Mouse (Mus musculus) lung, postnatal 10 days (tissue): Measurements from ENCODE around the gene Auts2.
A peak's percentile ranks its signal among the peaks of the same experiment; 100 is the strongest.

ENCODE experiments used
- DNase-seq: peaks from one replicate; pipeline ENCODE4 v3.0.0; 2021

The Auts2 gene

DNA sequence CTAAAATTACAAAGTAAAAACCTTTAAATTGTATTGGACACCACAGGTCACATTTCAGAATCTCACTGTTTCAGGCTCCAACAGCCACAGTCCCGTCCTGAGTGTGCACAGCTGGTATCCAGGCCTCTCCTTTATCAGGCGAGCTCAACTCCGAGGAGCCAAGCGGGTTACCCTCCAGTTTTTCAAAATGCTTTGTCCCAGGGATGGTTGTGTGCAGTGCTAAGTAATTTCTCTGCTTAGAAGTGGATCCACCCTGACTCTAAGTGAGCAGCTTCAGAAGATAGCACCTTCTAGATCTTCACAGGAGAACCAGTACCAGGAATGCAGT lies 381.0 kb downstream of the Auts2 start:
- no peak for DNase-seq

DNA sequence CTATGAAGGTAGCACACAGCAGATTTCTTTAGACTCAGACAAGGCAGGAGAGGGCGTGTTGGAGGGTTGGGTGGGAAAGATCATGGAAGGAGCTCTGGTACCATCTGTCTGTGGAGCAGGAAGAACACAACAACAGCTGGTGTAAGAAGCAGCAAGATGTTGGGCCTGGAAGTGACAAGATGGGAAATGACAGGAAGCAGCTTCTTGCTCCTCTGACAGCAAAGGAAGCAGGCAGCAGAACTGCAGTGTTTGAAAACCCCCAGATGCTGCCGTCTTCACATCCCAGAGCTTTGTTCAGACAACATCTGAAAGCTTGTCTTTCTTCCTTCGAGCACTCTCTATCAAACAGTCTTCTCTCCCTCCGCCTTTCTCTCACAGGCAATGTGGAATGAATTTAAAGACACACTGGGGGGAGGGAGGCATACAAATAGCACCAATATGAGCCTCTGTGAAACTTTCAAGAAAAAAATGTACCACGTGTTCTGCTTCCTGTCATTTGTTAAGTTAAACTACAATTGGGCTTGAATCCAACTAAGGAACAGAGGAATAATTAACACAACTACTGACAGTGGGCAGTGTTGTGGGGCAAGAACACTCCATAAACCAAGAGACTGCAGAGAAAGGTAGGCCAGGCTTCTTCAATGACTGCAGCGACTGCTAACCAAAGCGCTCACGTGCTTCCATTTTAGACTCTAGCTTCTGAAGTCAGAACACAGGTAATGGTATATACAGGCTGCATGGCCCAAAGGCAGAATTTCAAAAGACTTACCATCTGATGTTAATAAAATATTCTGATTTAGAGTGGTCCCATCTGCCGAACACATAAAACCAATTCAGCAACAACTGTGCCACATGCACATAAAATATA lies 381.6 kb downstream of the Auts2 start:
- DNase-seq: peak; percentile 47

DNA sequence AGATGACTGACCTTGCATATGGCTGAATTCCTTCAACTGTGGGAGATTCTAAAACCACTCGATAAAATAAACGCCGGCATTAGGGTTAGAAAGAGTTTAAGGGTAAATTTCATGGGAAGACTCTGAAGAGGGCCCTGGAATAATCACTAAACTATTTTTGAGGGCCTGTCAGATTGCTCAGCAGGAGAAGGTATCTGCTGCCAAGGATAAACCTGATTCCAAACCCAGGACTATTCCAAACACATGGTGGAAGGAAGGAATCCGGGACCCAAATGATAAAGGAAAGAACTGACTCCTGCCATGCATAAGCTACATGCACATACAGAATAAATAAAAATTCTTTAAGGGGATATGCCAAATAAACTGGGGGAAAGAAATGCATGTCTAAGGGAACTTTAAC lies 399.0 kb downstream of the Auts2 start:
- no peak for DNase-seq

DNA sequence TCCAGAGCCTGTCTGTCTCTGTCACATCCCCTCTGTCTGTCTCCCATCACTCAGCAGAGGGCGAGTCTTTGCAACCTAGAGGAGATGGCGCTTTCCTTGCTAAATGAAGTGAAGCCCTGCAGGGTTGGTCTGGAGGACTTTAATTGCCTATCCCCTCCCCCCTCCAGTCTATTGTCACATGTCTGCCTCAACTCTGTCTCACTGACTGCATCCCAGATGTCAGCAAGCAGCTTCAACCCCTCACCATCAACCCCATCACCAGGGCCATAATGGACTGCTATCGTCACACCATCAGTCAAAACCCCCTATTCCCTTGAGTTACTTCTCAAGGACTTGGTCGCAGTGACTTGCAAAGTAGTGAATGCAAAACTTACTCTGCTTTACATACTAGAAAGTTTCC lies 402.3 kb downstream of the Auts2 start:
- peak; percentile 14 for DNase-seq

DNA sequence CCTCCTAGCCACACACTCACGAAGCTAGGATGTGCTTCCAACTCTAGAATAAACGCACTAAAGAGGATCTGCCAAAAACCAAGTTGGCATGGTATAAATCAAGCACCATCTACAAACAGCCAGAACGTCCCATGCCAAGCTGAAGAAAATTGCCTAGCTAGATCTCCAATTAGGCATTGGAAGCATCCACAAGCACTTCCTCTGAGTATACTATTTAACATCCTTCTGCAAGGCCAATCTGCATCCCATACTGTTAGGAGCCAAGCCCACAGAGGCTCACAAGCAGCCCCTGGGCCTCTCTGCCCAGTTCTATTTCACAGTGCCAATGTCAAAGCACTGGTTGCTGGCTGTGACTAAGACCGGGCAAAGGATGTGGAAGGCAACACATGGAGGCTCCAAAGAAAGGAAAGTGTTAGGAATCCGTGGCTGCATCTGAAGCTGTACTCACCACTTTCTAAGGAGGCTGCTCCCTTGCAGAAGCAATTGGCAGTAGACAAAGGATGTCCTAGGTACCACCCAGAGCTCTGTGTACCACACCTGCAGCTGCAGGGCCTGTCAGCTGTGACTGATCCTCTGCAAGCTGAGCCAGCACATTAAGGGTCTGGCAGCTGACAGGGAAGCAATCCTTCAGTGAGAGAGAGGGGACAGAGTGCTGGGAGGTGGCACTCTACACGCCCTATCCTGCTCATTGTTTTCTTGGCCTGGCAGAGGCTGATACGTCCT lies 407.0 kb downstream of the Auts2 start:
- DNase-seq: no peak

DNA sequence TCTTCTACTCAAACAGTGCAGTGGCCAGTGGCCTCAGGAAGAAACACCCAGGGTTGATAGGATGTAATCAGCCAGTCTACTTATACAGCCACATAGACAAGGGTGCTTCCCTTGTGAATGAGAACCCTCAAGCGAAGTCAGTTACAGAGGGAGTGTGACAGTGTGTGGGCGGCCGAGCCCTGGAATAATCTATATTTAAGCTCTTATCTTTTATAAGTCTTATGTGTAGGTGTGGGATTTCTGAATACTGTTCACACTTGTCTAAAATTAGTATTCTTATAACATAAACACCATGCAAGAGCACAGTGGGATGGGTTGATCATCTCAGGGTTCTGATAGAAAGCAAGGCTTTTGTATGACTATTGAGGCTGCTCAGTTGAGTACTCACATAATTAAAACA lies 411.2 kb downstream of the Auts2 start:
- DNase-seq: no peak

DNA sequence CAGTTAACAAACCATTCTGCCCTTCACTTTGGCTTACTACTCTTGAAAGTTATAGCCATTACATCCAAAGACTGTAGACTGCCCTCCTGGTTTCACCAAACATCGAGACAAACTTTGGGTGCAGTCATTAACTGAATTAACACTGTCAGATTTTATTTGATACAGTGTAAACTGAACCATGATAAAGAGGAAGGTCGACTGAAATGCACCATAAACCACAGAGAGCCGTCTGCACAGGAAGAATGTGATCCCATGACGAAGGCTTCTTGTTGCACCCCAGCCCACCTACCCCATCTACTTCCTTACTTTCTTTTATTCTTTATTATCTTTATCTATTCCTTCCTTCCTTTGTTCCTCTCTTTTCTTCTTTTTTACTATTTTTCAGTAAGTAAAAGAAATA lies 412.6 kb downstream of the Auts2 start:
- DNase-seq: no peak

DNA sequence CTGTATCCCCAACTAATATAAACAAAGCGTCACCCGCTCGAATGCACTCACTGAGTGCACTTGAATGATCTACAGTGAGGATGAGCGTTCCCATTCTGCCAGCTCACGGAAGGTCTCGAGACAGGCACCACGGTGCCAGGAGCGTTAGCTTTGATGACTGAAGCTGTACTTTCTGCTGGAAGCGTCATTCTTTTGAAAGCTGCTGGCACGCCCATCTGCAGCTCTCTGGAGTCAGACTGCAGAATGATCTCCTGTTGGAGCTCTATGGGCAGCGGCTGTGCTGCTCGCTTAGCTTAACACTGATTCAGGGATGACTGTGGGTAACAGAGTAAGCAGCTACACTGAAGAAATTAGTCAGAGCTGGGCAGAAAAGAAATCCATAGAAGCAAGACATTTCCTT lies 416.5 kb downstream of the Auts2 start:
- no peak for DNase-seq

DNA sequence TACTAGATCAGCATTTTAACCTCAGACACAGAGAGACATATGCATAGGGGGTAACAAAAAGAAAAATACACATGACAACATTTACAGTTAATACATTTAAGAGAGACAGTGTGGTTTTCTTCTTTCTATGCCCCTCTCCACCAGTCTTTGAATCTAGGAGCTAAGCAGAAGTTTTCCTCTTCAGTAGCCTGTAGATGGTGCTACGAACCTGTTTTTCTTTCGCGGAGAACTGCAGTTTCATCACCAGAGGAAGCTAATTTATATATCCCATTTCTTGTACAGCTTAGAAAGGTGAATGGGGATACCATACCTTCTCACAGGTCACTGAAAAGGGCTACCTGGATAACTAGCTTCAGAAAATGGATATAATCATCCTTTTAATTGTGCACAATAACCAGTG lies 427.5 kb downstream of the Auts2 start:
- peak; percentile 24 for DNase-seq

DNA sequence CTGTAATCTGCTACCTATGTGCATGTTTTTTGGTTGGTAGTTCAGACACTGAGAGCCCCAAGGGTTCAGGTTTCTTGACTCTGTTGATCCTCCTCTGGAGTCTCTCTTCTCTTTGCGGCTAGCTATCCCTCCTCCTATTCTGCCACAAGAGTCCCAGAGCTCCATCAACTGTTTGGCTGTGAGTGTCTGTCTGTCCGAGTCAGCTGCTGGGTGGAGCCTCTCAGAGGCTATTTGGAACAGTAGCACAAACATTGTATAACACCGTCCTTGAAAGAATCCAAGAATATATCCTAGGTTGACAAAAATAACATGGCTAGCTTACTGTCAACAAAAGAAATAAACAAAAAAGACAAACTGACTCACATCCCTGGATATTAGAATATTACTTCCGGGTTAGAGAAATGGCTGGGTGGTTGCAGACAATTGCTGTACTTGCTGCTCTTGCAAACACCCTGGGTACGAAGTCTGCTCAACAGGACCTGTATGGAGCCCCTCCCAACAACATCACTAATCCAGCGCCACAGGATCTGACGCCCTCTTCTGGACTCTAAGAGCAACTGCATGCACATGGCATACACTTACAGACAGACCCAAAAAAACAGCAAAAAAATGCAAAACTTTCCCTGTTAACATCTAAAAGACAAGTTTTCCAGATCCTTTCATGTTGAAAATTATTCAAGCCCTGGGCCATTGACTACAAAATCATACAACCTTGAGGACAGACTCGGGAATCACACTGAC lies 428.4 kb downstream of the Auts2 start:
- peak; percentile 2 for DNase-seq

DNA sequence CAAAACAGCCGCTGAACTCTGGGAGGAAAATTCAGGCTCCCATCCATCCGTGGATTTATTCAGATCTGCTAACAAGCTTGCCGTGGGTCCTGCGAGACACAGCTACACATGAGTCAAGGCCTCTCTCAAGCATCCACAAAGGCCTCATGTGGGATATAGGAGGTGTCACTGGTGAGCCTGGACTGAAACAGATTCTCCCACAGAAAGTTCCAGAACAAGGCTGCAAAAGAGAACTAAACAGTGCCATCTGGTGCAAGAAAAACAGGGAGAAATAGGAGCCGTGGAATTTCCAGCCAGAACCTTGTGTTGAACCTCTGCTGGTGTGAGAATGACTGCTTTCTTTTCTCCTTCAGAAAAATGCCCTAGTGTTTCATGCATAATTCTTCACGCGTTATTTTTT lies 429.7 kb downstream of the Auts2 start:
- DNase-seq: peak; percentile 47

DNA sequence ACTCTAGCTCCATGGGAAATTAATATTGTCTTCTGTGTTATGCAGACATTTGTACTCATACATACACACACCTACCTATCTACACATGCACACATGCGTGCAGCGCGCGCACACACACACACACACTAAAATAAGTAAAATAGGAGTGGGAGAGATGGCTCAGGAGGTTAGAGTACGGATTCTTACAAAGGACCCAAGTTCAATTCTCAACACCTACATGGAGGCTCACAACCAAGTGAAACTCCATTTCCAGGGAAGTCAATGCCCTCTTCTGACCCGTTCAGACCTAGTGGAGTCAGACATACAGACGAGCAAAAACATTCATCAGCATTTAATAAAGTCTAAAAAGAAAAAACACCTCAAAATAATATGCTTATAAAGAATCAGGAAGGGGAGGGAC lies 430.5 kb downstream of the Auts2 start:
- DNase-seq: no peak

DNA sequence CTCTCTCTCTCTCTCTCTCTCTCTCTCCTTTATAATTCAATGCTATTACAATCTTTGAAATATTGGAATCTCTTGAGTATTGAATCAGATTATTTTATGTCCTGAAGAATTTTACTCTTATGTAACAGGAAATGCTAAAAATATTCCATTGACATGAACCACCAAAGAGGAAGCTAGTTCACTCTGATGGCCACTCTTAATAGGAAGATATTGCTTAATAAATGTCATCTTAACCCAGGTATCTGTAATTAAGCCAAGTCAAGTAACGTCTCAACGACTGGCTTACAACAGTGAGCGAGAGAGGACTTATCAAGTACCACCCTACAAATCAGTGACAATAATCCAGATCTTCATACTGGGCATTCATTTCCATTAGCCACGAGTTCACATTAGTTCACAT lies 440.7 kb downstream of the Auts2 start:
- DNase-seq: no peak

DNA sequence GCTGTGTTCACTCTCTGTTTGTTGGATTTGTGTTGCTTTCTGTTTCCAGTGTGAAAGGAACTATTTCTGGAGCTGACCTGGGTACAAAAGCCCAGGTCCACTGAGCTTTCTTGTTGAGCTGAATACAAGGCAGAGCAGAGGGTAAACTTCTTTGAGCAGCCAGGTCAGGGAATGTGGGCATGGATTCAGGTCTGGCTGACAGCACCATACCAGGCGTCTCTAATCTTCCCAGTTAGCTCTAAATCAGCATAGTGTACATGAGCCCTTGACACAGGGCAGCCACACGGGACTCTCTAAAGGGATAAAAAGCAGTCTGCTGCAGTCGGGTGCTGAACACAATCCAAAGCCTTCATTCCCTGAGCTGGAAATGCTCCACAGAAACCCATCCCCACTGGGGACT lies 444.7 kb downstream of the Auts2 start:
- peak; percentile 2 for DNase-seq

DNA sequence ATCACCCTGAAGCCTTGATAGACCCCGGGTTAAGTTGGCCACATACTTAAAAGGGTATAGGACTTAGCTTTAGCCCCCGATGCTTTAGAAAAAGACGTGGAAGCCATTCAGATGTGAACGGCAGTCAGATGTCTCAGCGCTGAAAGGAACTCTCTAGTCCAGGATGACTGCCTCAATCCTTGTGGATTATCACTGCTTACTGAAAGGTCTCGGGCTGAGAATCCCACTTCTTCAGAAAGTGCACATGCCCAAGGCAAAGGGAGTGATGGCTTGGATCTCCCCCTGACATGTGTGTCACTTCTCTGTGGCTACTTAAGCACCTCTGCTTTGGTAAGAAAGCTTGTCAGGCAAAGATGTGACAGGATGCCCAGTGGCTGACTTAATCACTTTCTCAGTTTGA lies 450.4 kb downstream of the Auts2 start:
- DNase-seq: no peak

DNA sequence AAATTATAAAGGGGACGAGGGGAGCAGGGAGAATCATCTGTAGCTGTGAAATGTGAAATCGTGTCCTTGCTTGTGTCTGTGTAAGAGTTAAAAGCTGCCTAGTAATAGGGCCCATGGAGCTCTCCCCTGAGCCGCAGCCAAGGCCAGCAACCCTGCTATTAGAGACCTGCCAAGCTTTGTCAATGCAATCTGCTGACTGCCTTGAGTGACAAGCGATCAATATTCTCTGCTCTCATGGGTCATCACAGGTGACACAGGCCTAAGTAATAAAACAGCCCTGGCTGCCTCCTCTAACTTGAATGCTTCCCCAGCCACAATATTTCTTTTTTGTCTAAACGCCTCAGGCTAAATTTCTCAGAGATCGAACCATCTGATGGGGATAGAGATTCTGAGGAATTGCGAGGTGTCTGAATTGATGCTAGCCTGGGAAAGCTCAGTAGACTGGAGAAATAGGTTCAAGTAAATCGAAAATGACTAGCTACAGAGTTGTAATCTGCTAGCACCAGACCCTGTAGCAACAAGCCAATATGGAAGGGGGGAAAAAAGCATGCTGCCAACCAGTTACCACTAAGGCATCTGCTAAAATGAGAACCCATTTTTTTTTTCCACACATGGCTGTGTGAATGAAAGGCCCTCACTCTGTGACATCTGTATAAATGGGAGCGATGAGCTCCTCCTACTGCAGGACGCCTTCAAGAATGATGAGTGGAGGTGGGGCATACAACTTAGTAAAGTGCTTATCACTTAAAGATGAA lies 453.5 kb downstream of the Auts2 start:
- no peak for DNase-seq

DNA sequence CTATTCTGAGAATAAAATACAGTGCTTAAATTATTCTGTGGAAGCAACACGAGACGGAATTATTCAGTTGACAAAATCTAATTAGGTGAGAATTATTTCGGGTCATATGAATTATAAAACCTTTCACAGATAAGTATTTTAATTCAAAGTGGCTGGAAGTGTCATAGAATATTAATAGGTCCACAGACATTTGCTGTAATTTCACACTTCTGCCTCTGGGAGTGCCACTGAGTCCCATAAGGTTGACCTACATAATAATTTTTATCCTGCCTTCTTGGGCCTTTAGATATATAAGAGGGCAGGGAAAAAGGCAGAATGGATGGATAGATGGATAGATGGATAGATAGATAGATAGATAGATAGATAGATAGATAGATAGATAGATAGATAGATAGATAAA lies 454.6 kb downstream of the Auts2 start:
- no peak for DNase-seq

DNA sequence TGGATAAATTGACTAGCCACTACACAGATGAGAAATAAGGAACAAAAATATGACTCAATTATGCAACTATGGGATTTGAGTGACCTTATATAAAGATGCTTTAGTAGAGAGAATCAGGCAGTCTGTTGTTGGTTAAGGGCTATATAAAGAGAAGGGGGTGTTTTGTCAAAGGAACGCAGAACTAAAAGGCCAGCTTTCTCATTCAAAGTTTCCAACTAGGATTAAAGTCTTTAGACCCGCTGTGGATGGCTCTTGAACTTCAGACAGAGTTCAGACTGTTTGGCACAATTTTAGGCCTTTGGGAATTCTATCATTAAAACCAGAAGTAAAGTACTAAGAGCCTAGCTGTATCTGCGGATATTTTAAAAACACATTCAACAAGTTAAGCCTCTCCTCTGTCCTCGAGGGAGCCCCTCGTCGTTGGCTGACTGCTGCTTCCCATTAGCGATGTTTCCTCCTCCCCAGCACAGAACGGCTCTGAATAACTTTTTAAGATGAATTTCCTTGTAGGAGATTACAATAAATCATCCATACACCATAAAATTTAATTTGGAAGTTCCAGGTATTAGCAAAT lies 459.3 kb downstream of the Auts2 start:
- no peak for DNase-seq

DNA sequence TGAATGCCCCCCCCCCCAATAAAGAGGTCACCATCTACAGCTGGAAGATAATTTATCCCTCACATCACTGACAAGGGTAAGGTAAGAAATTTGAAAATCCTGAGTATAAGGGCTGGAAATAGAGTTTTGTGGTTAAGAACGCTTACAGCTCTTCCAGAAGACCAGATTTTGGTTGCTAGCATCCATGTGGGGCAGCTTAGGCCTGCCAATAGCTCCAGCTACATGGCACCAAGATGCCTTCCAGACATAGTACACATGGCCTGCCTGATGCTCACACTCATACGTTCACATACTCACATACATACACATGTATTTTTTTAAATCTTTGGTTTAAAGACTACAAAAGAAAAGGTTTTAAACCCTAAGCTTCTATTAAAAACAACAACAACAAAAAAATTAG lies 467.2 kb downstream of the Auts2 start:
- DNase-seq: no peak

DNA sequence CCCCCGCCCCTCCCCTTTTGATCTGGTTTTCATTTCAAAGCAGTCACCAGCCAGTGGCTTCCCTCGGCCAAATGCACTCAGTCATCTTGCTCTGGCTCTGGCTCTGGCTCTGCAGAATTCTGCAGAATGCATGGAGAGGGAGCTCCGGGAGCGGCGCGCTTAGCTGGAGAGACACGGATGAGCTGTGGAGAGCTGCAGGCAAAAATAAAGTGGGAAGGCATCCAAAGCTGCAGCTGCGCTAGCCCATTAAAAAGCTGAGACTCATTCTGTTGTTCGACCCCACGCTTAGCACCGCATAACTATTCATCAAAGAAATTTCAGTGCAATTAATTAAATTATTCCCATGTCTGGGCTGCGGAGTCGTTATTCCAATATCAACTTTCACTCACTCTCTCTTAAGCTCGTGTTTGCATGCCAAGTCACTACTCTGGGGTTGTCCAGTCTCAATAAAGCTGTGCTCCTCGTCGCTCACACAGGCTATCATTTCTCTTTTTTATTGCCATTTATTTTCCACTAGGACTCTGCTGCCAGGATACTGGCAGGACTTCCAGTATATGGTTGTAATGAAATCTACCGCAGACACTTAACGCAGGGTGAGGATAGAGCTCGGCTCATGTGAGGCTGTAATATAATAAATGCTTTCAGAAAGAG lies 468.3 kb downstream of the Auts2 start:
- DNase-seq: peak; percentile 61

DNA sequence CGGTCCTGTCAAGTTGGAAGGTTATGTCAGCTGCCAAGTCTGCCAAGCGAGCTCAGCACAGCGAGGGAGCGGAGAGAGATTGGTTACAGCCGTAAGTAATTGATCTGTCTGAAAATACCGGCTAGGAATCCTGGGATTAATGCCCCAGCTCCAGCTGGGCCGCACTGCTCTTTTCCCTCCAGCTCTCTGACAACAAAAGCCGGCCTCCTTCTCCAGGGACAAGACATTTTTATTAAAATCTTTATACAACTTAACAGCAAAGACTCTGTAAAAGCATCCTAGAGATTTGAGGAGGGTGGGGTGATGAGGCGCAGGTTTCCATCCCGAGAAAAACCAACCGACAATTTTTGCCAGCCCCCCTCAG lies 468.8 kb downstream of the Auts2 start:
- DNase-seq: peak; percentile 6

DNA sequence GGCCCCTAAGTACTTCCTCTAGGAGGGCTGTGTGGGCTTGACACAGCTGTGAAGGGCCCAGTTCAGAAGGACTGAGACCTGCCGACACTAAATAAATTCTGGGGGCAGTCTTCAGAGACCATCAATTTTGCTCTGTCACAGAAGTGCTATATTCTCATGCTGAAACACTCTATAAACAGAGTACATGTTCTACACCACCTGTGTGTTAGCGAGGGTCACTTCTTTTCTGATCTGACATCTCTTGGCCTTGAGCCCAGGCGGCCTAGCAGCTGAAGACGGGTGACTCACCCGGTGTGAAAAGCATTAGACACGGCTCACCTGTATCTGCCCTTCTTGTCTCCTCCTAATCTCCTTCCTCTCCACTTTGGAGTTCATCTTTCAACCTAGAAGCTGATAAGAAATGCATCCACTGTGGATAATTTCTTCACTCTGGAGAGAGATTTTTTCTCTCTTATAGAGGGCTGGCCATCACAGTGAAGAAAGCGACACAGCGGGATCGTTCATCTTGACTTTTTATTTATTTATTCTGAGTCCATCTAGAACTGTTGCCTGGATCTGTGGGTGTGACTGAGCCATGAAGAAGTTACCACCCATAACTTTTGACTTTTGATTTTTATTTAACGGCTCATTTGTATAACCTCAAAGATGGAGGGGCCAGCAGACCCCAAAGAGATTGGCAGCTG lies 469.3 kb downstream of the Auts2 start:
- peak; percentile 6 for DNase-seq
